Mouse (Mus musculus) neural tube, embryonic 15.5 days (tissue): ENCODE data around the gene Pitx1. TPM values are rescaled to one million over a fixed set of nuclear protein-coding genes. Genes with fewer than 3 reads are reported as not detected.

Experiments
- ATAC-seq: fragments of 200-750 bp; cut with Nextera tagmentation; 2 replicates; pipeline ENCODE4 v1.8.0; 2017; ENCODE audit warnings: mild to moderate bottlenecking, moderate TSS enrichment, moderate library complexity; ENCODE audit not compliant: low FRiP score
- H3K27ac ChIP-seq: fragments of 300-500 bp; sonication (generic); replicated peaks from 2 replicates; pipeline ENCODE4 v1.5.1; 2015; ENCODE audit warnings: mild to moderate bottlenecking, inconsistent platforms
- H3K27me3 ChIP-seq: fragments of 300-500 bp; sonication (generic); replicated peaks from 2 replicates; pipeline ENCODE4 v1.6.1; 2015; ENCODE audit warnings: inconsistent platforms
- H3K36me3 ChIP-seq: fragments of 300-500 bp; sonication (generic); 2 replicates; pipeline ENCODE4 v1.6.1; 2015; ENCODE audit warnings: inconsistent platforms
- H3K4me1 ChIP-seq: fragments of 300-500 bp; sonication (generic); 2 replicates; pipeline ENCODE4 v1.6.1; 2015; ENCODE audit warnings: inconsistent platforms
- H3K4me2 ChIP-seq: fragments of 300-500 bp; sonication (generic); 2 replicates; pipeline ENCODE4 v1.6.1; 2015; ENCODE audit warnings: inconsistent platforms, mild to moderate bottlenecking, moderate library complexity
- H3K4me3 ChIP-seq: fragments of 300-500 bp; sonication (generic); replicated peaks from 2 replicates; pipeline ENCODE4 v1.5.1; 2015; ENCODE audit warnings: mild to moderate bottlenecking, inconsistent platforms
- H3K9ac ChIP-seq: fragments of 300-500 bp; sonication (generic); replicated peaks from 2 replicates; pipeline ENCODE4 v1.6.1; 2015; ENCODE audit warnings: mild to moderate bottlenecking, inconsistent platforms
- H3K9me3 ChIP-seq: fragments of 300-500 bp; sonication (generic); replicated peaks from 2 replicates; pipeline ENCODE4 v1.6.1; 2016; ENCODE audit warnings: inconsistent platforms
- WGBS: fragments of 180-500 bp; shearing (Covaris S2); methylation state at CpG from one replicate; pipeline ENCODE4 v1.1.7; 2015; ENCODE audit warnings: mixed read lengths; 5-methylcytosine and 5-hydroxymethylcytosine counted together
- polyA plus RNA-seq: library from polyadenylated mRNA; unstranded; fragments of >200 nt; fragmentation: Nextera tagmentation; extraction: Ambion mirVana; gene quantifications from 2 replicates; pipeline ENCODE4 v1.2.1, GENCODE M21; 2015

Pitx1 gene
- polyA plus RNA-seq, 1 experiment from 2014 or later, result not detected

DNA sequence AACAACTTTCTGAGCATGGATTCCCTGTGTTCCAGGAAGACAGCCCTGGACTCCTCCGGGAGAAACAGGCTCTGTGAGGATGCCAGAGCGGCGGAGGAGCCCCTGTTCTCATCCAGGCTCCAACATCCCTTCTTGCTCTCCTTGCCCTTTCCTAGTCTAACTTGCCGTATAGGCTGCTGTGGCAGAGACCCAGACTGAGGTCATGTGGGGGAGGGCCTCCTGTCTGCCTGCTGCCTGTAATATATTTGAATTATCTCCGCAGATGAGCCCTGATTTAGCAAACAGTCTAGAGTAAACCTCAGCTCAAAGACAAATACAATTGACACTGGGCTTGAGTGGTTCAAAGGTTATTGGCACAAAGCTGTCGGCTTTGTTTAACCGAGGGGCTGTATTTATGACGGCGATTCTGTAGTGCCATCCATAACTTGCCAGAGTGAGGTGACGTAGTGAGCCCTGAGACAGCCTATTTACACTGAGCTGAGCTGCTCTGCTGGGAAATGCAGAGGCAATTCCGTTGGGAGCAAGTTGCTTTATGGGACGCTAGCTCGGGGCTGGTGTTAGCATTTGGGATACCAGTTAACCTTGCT is 12.7 kb upstream of the Pitx1 start:
- no peak for ATAC-seq
- Histone ChIP-seq H3K36me3 (no peaks in the 10 kb centered on the region), H3K4me1 (peaks cover 18% of the 10 kb centered on the region; the same call in 1 of the 2 replicates), H3K9me3 (no peaks in the 10 kb centered on the region), H3K9ac (no peak overlapping the region), H3K4me2 (no peak overlapping the region), H3K27me3 (peaks cover 63% of the 10 kb centered on the region), H3K4me3 (no peak overlapping the region), H3K27ac (no peak overlapping the region)
- 17% methylated on average over 13 of the region's 13 CpGs for WGBS

DNA sequence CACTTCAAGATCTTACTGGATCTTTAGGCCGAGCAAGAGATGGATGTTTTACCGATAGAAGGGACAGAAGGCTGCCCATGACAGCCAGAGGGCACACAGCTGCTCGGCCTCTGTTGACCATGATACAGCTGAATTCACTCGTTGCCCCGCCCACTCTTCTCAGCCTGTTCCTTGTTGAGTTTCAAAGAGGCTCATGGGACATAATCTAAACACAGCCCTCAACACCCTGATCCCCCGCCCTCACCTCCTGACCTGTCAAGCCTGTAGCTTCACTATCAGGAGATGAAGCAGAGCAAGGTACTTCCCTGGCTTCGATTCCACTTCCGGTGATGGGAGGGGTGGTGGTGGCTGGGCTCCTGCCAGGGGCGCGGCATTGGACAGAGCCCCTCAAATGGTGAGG is 11.8 kb upstream of the Pitx1 start:
- Histone ChIP-seq H3K9ac (no peak overlapping the region), H3K4me3 (no peak overlapping the region), H3K36me3 (no peaks in the 10 kb centered on the region), H3K9me3 (no peaks in the 10 kb centered on the region), H3K27ac (no peak overlapping the region), H3K4me2 (no peak overlapping the region), H3K4me1 (peaks cover 18% of the 10 kb centered on the region; the same call in 1 of the 2 replicates), H3K27me3 (peaks cover 63% of the 10 kb centered on the region)
- ATAC-seq, result no peak
- 49% methylated on average over 10 of the region's 10 CpGs for WGBS

DNA sequence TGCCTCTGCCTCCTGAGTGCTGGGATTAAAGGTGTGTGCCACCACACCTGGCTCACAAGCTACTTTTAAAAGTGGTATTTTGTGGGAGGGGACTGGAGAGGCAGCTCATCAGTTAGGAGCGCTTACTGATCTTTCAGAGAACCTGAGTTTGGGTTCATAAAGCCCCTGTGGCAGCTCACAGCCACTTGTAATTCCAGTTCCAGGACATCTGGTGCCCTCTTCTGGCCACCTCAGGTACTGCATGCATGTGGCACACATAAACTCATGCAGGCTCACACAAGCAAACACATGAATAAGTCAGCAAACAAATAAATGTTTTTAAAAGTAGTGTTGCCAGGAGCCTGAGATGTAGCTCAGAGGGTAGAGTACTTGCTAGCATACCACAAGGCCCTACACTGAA is 7.7 kb upstream of the Pitx1 start:
- no peak overlapping the region for H3K27ac ChIP-seq
- H3K9ac ChIP-seq, result no peak overlapping the region
- WGBS, result 100% methylated on average over 1 of the region's 1 CpGs
- no peaks in the 10 kb centered on the region for H3K36me3 ChIP-seq
- peaks cover 16% of the 10 kb centered on the region; the same call in 1 of the 2 replicates for H3K4me1 ChIP-seq
- H3K27me3 ChIP-seq, result peaks cover 90% of the 10 kb centered on the region
- no peak overlapping the region for H3K4me3 ChIP-seq
- no peak for ATAC-seq
- H3K9me3 ChIP-seq, result no peaks in the 10 kb centered on the region
- no peak overlapping the region for H3K4me2 ChIP-seq

GRCm38 (mm10) chr13:55840223-55840622 is 4.2 kb upstream of the Pitx1 start:
- 18% methylated on average over 14 of the region's 14 CpGs for WGBS
- H3K4me3 ChIP-seq, result no peak overlapping the region
- H3K27ac ChIP-seq, result no peak overlapping the region
- no peaks in the 10 kb centered on the region for H3K36me3 ChIP-seq
- no peaks in the 10 kb centered on the region for H3K9me3 ChIP-seq
- no peak overlapping the region for H3K9ac ChIP-seq
- 0 out of 2 replicates have a peak, but pooled peaks cover 10% of the 10 kb centered on the region for H3K4me1 ChIP-seq
- peaks cover 89% of the 10 kb centered on the region for H3K27me3 ChIP-seq
- H3K4me2 ChIP-seq, result no peak overlapping the region
- no peak for ATAC-seq

DNA sequence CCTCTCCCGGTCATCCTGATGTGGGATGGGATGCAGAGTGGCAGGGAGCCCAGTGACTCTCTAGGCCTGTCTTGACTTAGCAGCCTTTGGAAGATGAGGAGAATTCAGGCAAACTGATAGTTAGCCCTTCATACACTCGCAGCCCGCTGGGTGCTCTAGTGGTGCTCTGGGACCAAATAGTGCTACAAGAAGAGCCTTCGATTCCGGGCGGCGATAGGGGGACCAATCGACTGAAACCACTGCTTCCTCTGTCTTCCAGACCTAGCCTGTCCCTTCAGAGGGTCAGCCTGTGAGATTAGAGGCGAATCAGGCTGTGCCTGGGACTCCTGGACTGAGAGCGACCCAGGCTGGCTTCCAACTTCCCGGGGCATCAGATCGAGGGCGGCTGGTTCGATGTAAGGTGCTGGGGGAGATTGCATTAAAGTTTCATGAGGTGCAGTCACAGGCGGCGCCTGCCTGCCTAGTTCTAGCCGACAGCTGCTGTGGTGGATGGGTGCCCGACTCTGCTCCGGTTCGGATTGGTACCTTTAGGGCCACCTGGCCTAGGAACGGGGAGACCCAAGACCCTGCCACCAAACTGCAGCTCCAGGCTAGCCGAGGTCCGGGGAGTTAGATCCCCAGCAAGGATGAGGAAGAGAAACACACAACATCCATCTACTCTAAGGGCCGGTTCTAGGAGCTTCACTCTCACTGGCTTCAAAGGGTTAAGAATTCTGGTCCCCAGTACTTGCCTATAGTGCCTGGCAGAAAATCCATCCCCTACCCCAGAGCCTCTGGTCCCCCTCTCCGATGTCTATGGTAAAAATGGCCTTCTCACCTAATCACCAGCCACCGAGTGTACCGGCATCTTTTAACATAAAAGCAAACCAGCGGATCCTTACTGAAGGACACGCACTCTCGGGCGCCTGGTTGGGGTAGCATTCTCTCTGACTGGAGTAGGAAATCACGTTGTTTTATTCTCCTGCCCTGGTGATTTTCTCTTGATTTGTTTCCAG is 1.1 kb upstream of the Pitx1 start:
- 0 out of 2 replicates have a peak, but pooled peaks cover 10% of the 10 kb centered on the region for H3K4me1 ChIP-seq
- H3K9ac ChIP-seq, result no peak overlapping the region
- no peak overlapping the region for H3K4me2 ChIP-seq
- WGBS, result 1% methylated on average over 32 of the region's 32 CpGs
- no peaks in the 10 kb centered on the region for H3K36me3 ChIP-seq
- ATAC-seq, result no peak
- no peak overlapping the region for H3K27ac ChIP-seq
- peaks cover 99% of the 10 kb centered on the region for H3K27me3 ChIP-seq
- no peaks in the 10 kb centered on the region for H3K9me3 ChIP-seq
- H3K4me3 ChIP-seq, result no peak overlapping the region

DNA sequence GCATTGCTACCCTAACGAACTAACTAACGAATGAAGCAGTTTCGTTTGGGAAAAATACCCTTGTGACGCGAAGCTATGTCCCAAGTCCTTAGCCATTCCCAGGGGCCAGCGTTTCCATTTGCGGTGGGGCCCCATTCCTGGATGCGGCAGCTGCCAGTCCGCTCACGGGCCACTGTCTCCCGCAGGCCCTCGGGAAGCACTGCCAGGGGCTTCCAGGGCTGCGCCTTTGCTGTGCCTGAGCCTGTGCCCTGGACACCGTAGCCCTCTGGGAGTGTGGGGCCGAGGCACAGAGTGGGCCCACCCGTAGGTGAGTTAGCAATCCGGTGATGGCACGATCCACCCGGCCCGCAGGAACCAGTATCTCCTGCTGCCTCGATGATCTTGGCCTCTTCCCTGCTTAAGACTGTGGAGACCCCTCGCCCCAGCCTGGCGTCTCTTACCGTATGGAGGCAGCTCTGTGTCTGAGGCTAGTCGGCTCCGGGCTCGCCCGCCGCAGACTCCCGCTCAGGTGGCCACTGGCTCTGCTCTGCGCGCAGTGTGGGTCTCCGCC is 369 bp downstream of the Pitx1 start:
- no peak overlapping the region for H3K9ac ChIP-seq
- ATAC-seq, result no peak
- peaks cover 22% of the 10 kb centered on the region for H3K4me1 ChIP-seq
- WGBS, result 1% methylated on average over 33 of the region's 33 CpGs
- no peaks in the 10 kb centered on the region for H3K36me3 ChIP-seq
- H3K27me3 ChIP-seq, result peaks cover 99% of the 10 kb centered on the region
- no peak overlapping the region for H3K27ac ChIP-seq
- no peak overlapping the region for H3K4me2 ChIP-seq
- no peaks in the 10 kb centered on the region for H3K9me3 ChIP-seq
- H3K4me3 ChIP-seq, result no peak overlapping the region

GRCm38 (mm10) chr13:55834667-55835066 is 1.3 kb downstream of the Pitx1 start:
- Histone ChIP-seq H3K4me2 (no peak overlapping the region), H3K27ac (no peak overlapping the region), H3K4me3 (no peak overlapping the region), H3K9me3 (no peaks in the 10 kb centered on the region), H3K27me3 (peaks cover 99% of the 10 kb centered on the region), H3K36me3 (no peaks in the 10 kb centered on the region), H3K9ac (no peak overlapping the region), H3K4me1 (peaks cover 20% of the 10 kb centered on the region)
- WGBS, result 3% methylated on average over 5 of the region's 5 CpGs
- ATAC-seq, result no peak

DNA sequence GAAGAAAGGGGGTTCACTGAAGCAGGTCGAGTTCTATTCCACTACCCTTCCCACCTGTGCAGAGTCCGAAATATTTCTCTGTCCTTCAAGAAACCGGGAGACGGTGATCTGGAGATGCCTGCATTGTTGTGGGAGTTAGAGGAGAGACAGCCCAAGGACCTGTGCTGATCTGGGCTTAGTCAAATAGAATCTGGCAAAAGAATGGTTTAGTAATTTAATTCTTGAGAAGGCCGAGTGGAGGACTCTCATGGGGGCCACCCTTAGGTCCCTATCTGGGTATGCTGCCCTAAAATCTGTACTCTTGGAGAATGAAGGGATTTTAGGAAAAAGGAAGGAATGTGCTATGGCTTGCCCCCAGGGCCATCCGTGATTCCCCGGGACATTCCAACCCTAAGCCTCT is 2.1 kb downstream of the Pitx1 start:
- no peak overlapping the region for H3K4me2 ChIP-seq
- 3% methylated on average over 7 of the region's 7 CpGs for WGBS
- peaks cover 97% of the 10 kb centered on the region for H3K27me3 ChIP-seq
- H3K4me1 ChIP-seq, result peaks cover 20% of the 10 kb centered on the region
- no peaks in the 10 kb centered on the region for H3K36me3 ChIP-seq
- ATAC-seq, result no peak
- no peak overlapping the region for H3K9ac ChIP-seq
- no peak overlapping the region for H3K4me3 ChIP-seq
- H3K27ac ChIP-seq, result no peak overlapping the region
- no peaks in the 10 kb centered on the region for H3K9me3 ChIP-seq

DNA sequence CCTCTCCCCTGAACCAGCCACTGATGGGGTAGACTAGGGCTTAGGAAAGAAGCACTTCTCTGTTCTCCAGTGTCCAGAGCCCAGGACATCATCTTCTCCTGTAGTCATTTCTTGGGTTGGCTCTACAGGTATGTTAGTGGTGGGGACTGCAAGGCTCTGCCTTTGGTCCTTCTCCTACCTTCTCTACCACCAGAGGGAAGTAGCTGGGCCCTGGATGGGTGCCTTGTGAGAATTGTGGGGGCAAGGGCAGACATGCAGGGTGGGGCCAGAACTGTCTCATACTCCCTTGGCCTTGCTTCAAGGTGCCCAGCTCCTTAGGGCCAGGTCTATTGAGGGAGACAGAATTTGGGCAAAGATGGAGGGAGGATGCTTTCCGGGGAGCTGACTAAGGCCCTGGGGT is 3.4 kb downstream of the Pitx1 start:
- no peaks in the 10 kb centered on the region for H3K9me3 ChIP-seq
- peaks cover 95% of the 10 kb centered on the region for H3K27me3 ChIP-seq
- H3K36me3 ChIP-seq, result no peaks in the 10 kb centered on the region
- ATAC-seq, result no peak
- H3K4me3 ChIP-seq, result no peak overlapping the region
- 23% methylated on average over 1 of the region's 1 CpGs for WGBS
- no peak overlapping the region for H3K4me2 ChIP-seq
- H3K4me1 ChIP-seq, result peaks cover 20% of the 10 kb centered on the region
- no peak overlapping the region for H3K27ac ChIP-seq
- H3K9ac ChIP-seq, result no peak overlapping the region

GRCm38 (mm10) chr13:55831722-55832160 is 4.3 kb downstream of the Pitx1 start:
- H3K4me1 ChIP-seq, result peaks cover 20% of the 10 kb centered on the region
- no peak for ATAC-seq
- peak overlapping the region; percentile 27; the same call in 1 of the 2 replicates for H3K4me2 ChIP-seq
- H3K4me3 ChIP-seq, result no peak overlapping the region
- H3K27me3 ChIP-seq, result peaks cover 91% of the 10 kb centered on the region
- H3K36me3 ChIP-seq, result no peaks in the 10 kb centered on the region
- no peak overlapping the region for H3K9ac ChIP-seq
- H3K27ac ChIP-seq, result no peak overlapping the region
- H3K9me3 ChIP-seq, result no peaks in the 10 kb centered on the region
- 1% methylated on average over 25 of the region's 25 CpGs for WGBS

GRCm38 (mm10) chr13:55830833-55831721 is 4.9 kb downstream of the Pitx1 start:
- H3K4me3 ChIP-seq, result peak overlapping the region; percentile 14; the same call in 1 of the 2 replicates
- H3K4me1 ChIP-seq, result peaks cover 21% of the 10 kb centered on the region
- ATAC-seq, result no peak
- under 1% methylated on average over 57 of the region's 82 CpGs for WGBS
- H3K9me3 ChIP-seq, result no peaks in the 10 kb centered on the region
- no peak overlapping the region for H3K27ac ChIP-seq
- H3K27me3 ChIP-seq, result peaks cover 89% of the 10 kb centered on the region
- H3K4me2 ChIP-seq, result peak overlapping the region; percentile 27
- no peak overlapping the region for H3K9ac ChIP-seq
- H3K36me3 ChIP-seq, result no peaks in the 10 kb centered on the region
